Mouse (Mus musculus) lung, embryonic 14.5 days (tissue): Measurements from ENCODE around the gene Mthfsl. TPM values are rescaled to one million over a fixed set of nuclear protein-coding genes. Genes with fewer than 3 reads are reported as not detected.
"Not testable (repeated sequence)": the region's sequence is repeated elsewhere in the genome, so short reads cannot be mapped to it uniquely, and the experiment has no call there.

Source experiments
- ATAC-seq: fragments of 200-750 bp; cut with Nextera tagmentation; 2 replicates; pipeline ENCODE4 v1.8.0; 2017; ENCODE audit warnings: mild to moderate bottlenecking, moderate TSS enrichment, moderate library complexity; ENCODE audit not compliant: insufficient read depth
- DNase-seq: peaks from one replicate; pipeline ENCODE4 v3.0.0-alpha.2; 2015
- H3K27ac ChIP-seq: fragments of 300-500 bp; sonication (generic); 2 replicates; pipeline ENCODE4 v1.5.1; 2014; ENCODE audit warnings: low read depth, mild to moderate bottlenecking, moderate library complexity
- H3K27me3 ChIP-seq: fragments of 300-500 bp; sonication (generic); 2 replicates; pipeline ENCODE4 v1.6.1; 2014; ENCODE audit warnings: low read length, control low read depth; ENCODE audit not compliant: insufficient read depth
- H3K36me3 ChIP-seq: fragments of 300-500 bp; sonication (generic); 2 replicates; pipeline ENCODE4 v1.6.1; 2014; ENCODE audit warnings: control low read depth; ENCODE audit not compliant: insufficient read depth
- H3K4me1 ChIP-seq: fragments of 300-500 bp; sonication (generic); 2 replicates; pipeline ENCODE4 v1.6.1; 2014; ENCODE audit warnings: antibody characterized with exemption, control low read depth; ENCODE audit not compliant: insufficient read depth
- H3K4me2 ChIP-seq: fragments of 300-500 bp; sonication (generic); 2 replicates; pipeline ENCODE4 v1.6.1; 2014; ENCODE audit warnings: mild to moderate bottlenecking
- H3K4me3 ChIP-seq: fragments of 300-500 bp; sonication (generic); 2 replicates; pipeline ENCODE4 v1.5.1; 2014; ENCODE audit warnings: low read depth, low read length
- H3K9ac ChIP-seq: fragments of 300-500 bp; sonication (generic); 2 replicates; pipeline ENCODE4 v1.6.1; 2014
- H3K9me3 ChIP-seq: fragments of 300-500 bp; sonication (generic); 2 replicates; pipeline ENCODE4 v1.6.1; 2016; ENCODE audit warnings: low read depth, low read length, control low read depth
- CTCF ChIP-seq: IDR thresholded peaks from 2 replicates; pipeline ENCODE4 v1.5.1; 2016; ENCODE audit warnings: antibody characterized with exemption, low read depth
- WGBS: fragments of 180-500 bp; shearing (Covaris S2); extraction: QIAGEN DNeasy Blood & Tissue Kit; methylation state at CpG from one replicate; pipeline ENCODE4 v1.1.7; 2014; 5-methylcytosine and 5-hydroxymethylcytosine counted together
- polyA plus RNA-seq: library from polyadenylated mRNA; unstranded; fragments of >200 nt; fragmentation: Nextera tagmentation; extraction: Ambion mirVana; gene quantifications from 2 replicates; pipeline ENCODE4 v1.2.1, GENCODE M21; 2014

Gene Mthfsl
- 30.6 and 31.6 TPM in 2 replicates for polyA plus RNA-seq

DNA sequence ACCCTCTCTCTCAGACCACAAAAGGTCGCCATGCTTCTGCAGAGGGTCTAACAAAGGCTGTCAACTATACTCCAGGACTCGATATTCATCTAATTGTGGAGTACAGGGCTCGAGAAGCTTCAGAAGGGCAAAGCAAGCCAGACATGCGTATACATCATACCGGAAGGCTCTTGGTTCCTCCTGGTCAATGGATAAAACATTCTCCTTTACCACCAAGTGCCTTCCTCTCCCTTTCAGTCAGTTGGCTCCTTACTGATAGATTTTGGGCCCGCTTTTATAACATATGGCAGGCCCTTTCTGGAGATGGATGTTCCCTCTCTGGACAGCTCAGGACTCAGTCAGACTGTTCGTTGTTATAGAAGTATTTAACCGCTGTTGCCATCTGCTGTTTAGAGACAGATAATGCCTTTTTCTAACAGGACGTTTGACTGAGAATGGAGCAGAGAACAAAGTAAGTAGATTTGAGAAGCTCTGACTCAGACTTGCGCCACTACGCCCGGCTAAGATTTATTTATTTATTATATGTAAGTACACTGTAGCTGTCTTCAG is at the start of gene Mthfsl:
Gene Mthfsl, minus strand, starts transcription at position 308 of the 549 bp plus-strand sequence.
- H3K27me3 ChIP-seq, H3K36me3 ChIP-seq, H3K4me1 ChIP-seq, H3K9me3 ChIP-seq: not testable (repeated sequence)
- peak; percentile 3; the same call in 1 of the 2 replicates for TF ChIP-seq CTCF
- H3K9ac ChIP-seq = peak within 1 kb of the TSS; percentile 47
- peak within 1 kb of the TSS; percentile 31 for H3K4me3 ChIP-seq
- ATAC-seq = peak; percentile 80
- peak within 1 kb of the TSS; percentile 55 for H3K4me2 ChIP-seq
- WGBS = 11% methylated on average over 11 of the region's 12 CpGs
- peak; percentile 44 for DNase-seq
- peak within 1 kb of the TSS; percentile 79; the same call in 1 of the 2 replicates for H3K27ac ChIP-seq

GRCm38 (mm10) chr9:88769470-88769869 is 49.4 kb upstream of the Mthfsl start:
- H3K4me1 ChIP-seq, H3K27ac ChIP-seq, H3K36me3 ChIP-seq, ATAC-seq, H3K4me3 ChIP-seq, H3K27me3 ChIP-seq, H3K9me3 ChIP-seq, DNase-seq, H3K4me2 ChIP-seq, H3K9ac ChIP-seq: not testable (repeated sequence)
- 67% methylated on average over 3 of the region's 5 CpGs for WGBS

DNA sequence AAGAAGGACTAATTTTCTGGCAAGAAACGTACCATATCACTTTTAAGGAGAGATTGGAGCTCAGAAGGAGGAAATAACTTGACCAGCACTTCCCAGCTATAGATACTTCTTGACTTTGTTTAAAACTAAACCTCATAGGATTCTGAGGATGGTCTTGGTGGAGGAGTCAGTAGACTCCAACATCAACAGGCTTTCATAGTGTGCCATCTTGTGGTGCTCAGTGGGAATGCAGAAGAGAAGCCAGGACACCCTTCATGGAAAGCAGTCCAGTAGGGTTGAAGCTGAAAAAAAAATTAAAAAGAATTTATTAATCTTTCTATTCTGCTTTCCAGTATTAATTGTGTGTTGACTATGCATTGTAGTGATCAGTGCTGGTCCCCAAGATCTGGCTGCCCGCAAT is 26.6 kb upstream of the Mthfsl start:
- 40% methylated on average over 1 of the region's 2 CpGs for WGBS
- not testable (repeated sequence) for DNase-seq, ATAC-seq, H3K27ac ChIP-seq, H3K9me3 ChIP-seq, H3K27me3 ChIP-seq, H3K9ac ChIP-seq, H3K4me1 ChIP-seq, H3K36me3 ChIP-seq, H3K4me3 ChIP-seq, H3K4me2 ChIP-seq
- peak; percentile 41; the same call in 1 of the 2 replicates for TF ChIP-seq CTCF

GRCm38 (mm10) chr9:88746046-88746445 is 25.9 kb upstream of the Mthfsl start:
- not testable (repeated sequence) for H3K27me3 ChIP-seq, H3K27ac ChIP-seq, H3K4me1 ChIP-seq, H3K4me2 ChIP-seq, H3K9ac ChIP-seq, H3K36me3 ChIP-seq, H3K4me3 ChIP-seq, H3K9me3 ChIP-seq, ATAC-seq, DNase-seq
- 40% methylated on average over 1 of the region's 2 CpGs for WGBS

- not testable (repeated sequence) for ATAC-seq, H3K9me3 ChIP-seq, H3K4me2 ChIP-seq
Observed at GRCm38 (mm10) chr9:88735289-88735688, 15.2 kb upstream of the Mthfsl start.

GRCm38 (mm10) chr9:88733182-88733581 is 13.1 kb upstream of the Mthfsl start:
- 77% methylated on average over 1 of the region's 1 CpGs for WGBS

More at GRCm38 (mm10) chr9:88735289-88735688, 15.2 kb upstream of the Mthfsl start:
- H3K4me3 ChIP-seq, H3K27me3 ChIP-seq, H3K27ac ChIP-seq, H3K36me3 ChIP-seq, H3K4me1 ChIP-seq, DNase-seq, H3K9ac ChIP-seq: not testable (repeated sequence)

DNA sequence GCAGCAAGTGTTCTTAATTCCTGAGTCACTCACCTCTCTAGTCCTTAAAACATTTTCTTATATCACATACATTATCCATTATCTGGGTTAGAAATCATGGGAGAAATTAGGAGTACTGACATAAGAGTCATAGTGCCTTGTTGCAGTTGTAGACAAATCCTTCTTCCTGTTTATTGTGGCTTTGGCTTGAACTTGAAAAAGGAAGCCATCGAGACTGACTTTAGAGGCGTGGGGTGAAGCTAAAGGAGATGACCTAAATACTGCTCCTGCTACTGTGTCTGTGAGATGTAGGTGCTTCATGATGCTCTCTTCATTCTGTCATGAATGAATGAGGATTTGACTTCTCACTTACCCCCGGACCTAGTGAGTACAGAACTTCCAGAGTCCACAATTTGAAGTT is 12.2 kb upstream of the Mthfsl start:
- H3K27ac ChIP-seq, H3K4me3 ChIP-seq, H3K27me3 ChIP-seq, DNase-seq, H3K4me2 ChIP-seq, H3K9ac ChIP-seq, H3K36me3 ChIP-seq, H3K9me3 ChIP-seq, ATAC-seq, H3K4me1 ChIP-seq: not testable (repeated sequence)
- WGBS = 54% methylated on average over 1 of the region's 3 CpGs

More at GRCm38 (mm10) chr9:88733182-88733581, 13.1 kb upstream of the Mthfsl start:
- peak; percentile 40 for DNase-seq
- not testable (repeated sequence) for H3K4me3 ChIP-seq, H3K4me2 ChIP-seq, H3K9ac ChIP-seq, H3K9me3 ChIP-seq, H3K4me1 ChIP-seq, H3K27ac ChIP-seq, H3K36me3 ChIP-seq, H3K27me3 ChIP-seq
- ATAC-seq = peak; percentile 88

- not testable (repeated sequence) for H3K27ac ChIP-seq, H3K4me2 ChIP-seq, DNase-seq, H3K9me3 ChIP-seq, H3K9ac ChIP-seq, H3K27me3 ChIP-seq, H3K4me1 ChIP-seq, H3K36me3 ChIP-seq, H3K4me3 ChIP-seq
- peak; percentile 14; the same call in 1 of the 2 replicates for ATAC-seq
- 67% methylated on average over 5 of the region's 5 CpGs for WGBS
Observed at GRCm38 (mm10) chr9:88731728-88732127, 11.6 kb upstream of the Mthfsl start, which contains the start of gene Bcl2a1d. TSS of gene Bcl2a1d (minus strand) at chr9:88731914.

GRCm38 (mm10) chr9:88728311-88728710 is 8.2 kb upstream of the Mthfsl start:
- H3K4me1 ChIP-seq, DNase-seq, ATAC-seq, H3K27ac ChIP-seq, H3K27me3 ChIP-seq, H3K4me2 ChIP-seq, H3K9me3 ChIP-seq, H3K4me3 ChIP-seq, H3K36me3 ChIP-seq, H3K9ac ChIP-seq: not testable (repeated sequence)

DNA sequence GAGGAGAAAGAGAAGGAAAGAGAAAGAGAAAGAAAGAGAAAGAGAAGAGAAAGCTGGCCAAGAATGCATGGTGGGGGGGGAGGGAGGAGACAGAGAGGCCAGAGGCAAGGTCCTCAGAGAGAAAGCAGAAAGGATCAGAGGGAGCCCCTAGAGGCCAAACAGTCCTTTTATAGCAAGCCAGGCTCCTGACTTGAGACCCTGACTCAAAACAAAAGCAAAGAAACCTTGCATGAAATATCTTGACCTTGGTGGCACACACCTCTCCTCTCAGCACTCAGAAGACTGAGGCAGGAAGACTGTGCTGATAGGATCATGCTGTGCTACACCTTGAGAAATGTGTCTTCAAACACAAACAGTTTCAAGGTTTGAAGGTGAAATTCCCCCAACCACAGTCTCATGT is 1.5 kb upstream of the Mthfsl start:
- not testable (repeated sequence) for H3K36me3 ChIP-seq, H3K4me1 ChIP-seq, H3K27ac ChIP-seq, H3K4me2 ChIP-seq, H3K9me3 ChIP-seq, H3K4me3 ChIP-seq, DNase-seq, H3K9ac ChIP-seq, ATAC-seq, H3K27me3 ChIP-seq
